Mouse (Mus musculus): ENCODE measurements at regions not wholly inside any gene's neighbourhood (a gene's known extent, or its start where the extent isn't known, plus 50 kb on each side); places are given as distances from the start of the nearest gene placed in this dataset.
A peak's percentile ranks its signal among the peaks of the same experiment; 100 is the strongest.

GRCm38 (mm10) chr3:133750606-133751005, 205.7 kb upstream of the Tet2 start:
- no peak for DNase-seq (ENCODE audit: low spot score in 2 of 2)

- DNase-seq (ENCODE audit: low spot score in 2 of 2): no peak
Observed at GRCm38 (mm10) chr3:133751011-133751410, 206.1 kb upstream of the Tet2 start.

GRCm38 (mm10) chr3:133751565-133751964, 206.6 kb upstream of the Tet2 start:
- no peak for DNase-seq (ENCODE audit: low spot score in 2 of 2)

- no peak for DNase-seq (ENCODE audit: low spot score in 2 of 2)
Observed at GRCm38 (mm10) chr3:133753041-133753440, 208.1 kb upstream of the Tet2 start.

- DNase-seq (ENCODE audit: low spot score in 2 of 2): peak in 1 of 2 experiments; percentile 7
Observed at GRCm38 (mm10) chr3:133754006-133754910, 209.3 kb upstream of the Tet2 start.

GRCm38 (mm10) chr3:133754911-133755259, 209.9 kb upstream of the Tet2 start:
- DNase-seq (ENCODE audit: low spot score in 2 of 2): peak; percentile 79 to 88

- DNase-seq (ENCODE audit: low spot score in 2 of 2): peak; percentile 37 to 41
Observed at GRCm38 (mm10) chr3:133757756-133758420, 212.9 kb upstream of the Tet2 start.

GRCm38 (mm10) chr3:133758421-133758820, 213.5 kb upstream of the Tet2 start:
- no peak for DNase-seq (ENCODE audit: low spot score in 2 of 2)

GRCm38 (mm10) chr3:133759611-133760010, 214.7 kb upstream of the Tet2 start:
- DNase-seq (ENCODE audit: low spot score in 2 of 2): no peak

- DNase-seq (ENCODE audit: low spot score in 2 of 2): no peak
Observed at GRCm38 (mm10) chr3:133760221-133760620, 215.3 kb upstream of the Tet2 start.

GRCm38 (mm10) chr3:133763721-133764120, 218.8 kb upstream of the Tet2 start:
- no peak for DNase-seq (ENCODE audit: low spot score in 2 of 2)

- no peak for DNase-seq (ENCODE audit: low spot score in 2 of 2)
Observed at GRCm38 (mm10) chr3:133773490-133773889, 228.6 kb upstream of the Tet2 start.

- no peak for DNase-seq (ENCODE audit: low spot score in 2 of 2)
Observed at GRCm38 (mm10) chr3:133774229-133774628, 229.3 kb upstream of the Tet2 start.

GRCm38 (mm10) chr3:133776013-133776412, 231.1 kb upstream of the Tet2 start:
- no peak for DNase-seq (ENCODE audit: low spot score in 2 of 2)

GRCm38 (mm10) chr3:133779161-133779789, 234.3 kb upstream of the Tet2 start:
- no peak for DNase-seq (ENCODE audit: low spot score in 2 of 2)

GRCm38 (mm10) chr3:133783060-133783459, 238.1 kb upstream of the Tet2 start:
- DNase-seq (ENCODE audit: low spot score in 2 of 2): no peak

GRCm38 (mm10) chr3:133791361-133791760, 246.4 kb upstream of the Tet2 start:
- no peak for DNase-seq (ENCODE audit: low spot score in 2 of 2)

GRCm38 (mm10) chr3:133809007-133809552, 264.1 kb upstream of the Tet2 start:
- DNase-seq (ENCODE audit: low spot score in 2 of 2): no peak

GRCm38 (mm10) chr3:133818966-133819700, 274.2 kb upstream of the Tet2 start:
- DNase-seq (ENCODE audit: low spot score in 2 of 2): no peak

- DNase-seq (ENCODE audit: low spot score in 2 of 2): no peak
Observed at GRCm38 (mm10) chr3:133833739-133834391, 288.9 kb upstream of the Tet2 start.

- no peak for DNase-seq (ENCODE audit: low spot score in 2 of 2)
Observed at GRCm38 (mm10) chr3:133834459-133834858, 289.5 kb upstream of the Tet2 start.

All from layer of hippocampus, adult 8-10 months (tissue).